Mouse (Mus musculus) erythroid progenitor cell, adult 5-6 weeks (primary cell): ENCODE results near the gene Fads3. TPM values are rescaled to one million over a fixed set of nuclear protein-coding genes. Genes with fewer than 3 reads are reported as not detected.
A peak's percentile ranks its signal among the peaks of the same experiment; 100 is the strongest.

Source experiments
- ATAC-seq: replicated peaks from 2 replicates; pipeline ENCODE4 v1.8.0; 2016; ENCODE audit warnings: moderate number of reproducible peaks, mild to moderate bottlenecking, moderate TSS enrichment, inconsistent platforms; ENCODE audit not compliant: poor library complexity, low FRiP score, severe bottlenecking
- total RNA-seq, 2 experiments: library from RNA; stranded (forward) in 1 of 2; stranded (reverse) in 1 of 2; fragments of 150-400 nt in 1 of 2; fragments of 186-747, 209-891 nt in 1 of 2; gene quantifications; 2 replicates each; pipeline versions ENCODE4 v1.2.3 to v1.2.4; 2015 to 2017; ENCODE audit warnings: low replicate concordance in 2 of 2

Gene Fads3
- total RNA-seq, 2 experiments from 2014 or later: 9.4 to 16.3 TPM

DNA sequence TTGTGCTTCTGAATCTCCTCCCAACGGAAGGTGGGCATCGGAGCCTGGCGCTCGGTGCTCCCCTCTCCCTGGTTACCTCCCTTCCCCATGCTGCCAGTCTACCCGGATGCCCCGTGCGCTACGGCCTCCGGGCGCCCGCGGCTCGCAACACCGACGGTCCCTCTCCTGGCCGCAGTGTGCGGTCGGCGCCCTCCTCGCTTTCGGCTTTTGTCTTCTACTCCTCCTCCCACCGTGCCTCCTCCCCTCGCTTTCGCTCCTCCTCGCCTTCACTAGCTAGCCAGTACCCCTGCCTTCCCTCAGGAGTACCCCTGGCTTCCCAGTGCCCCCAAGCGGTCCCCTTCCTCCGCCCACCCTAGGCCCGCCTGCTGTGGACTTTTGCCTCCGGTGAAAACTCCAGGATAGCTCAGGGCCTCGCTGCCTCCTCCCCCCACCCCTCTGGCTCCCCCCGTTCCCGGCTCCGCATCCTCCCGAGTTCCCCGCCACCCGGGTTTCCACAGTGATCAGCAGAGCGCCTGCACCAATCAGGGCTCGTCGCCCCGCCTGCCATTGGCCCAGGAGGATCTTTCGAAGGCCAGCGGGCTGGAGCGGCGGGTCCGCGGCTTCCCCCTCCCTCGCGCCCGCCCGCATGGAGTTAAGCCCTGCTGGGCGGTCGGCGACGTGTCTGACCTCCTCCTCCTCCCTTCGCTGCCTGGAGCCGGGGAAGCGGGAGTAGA, 60.1 kb downstream of the Fads3 start, which contains the start of gene Fads2:
Fads2 (minus strand) TSS at position 406 of the 713 bp plus-strand sequence.
- peak; percentile 68 for ATAC-seq

DNA sequence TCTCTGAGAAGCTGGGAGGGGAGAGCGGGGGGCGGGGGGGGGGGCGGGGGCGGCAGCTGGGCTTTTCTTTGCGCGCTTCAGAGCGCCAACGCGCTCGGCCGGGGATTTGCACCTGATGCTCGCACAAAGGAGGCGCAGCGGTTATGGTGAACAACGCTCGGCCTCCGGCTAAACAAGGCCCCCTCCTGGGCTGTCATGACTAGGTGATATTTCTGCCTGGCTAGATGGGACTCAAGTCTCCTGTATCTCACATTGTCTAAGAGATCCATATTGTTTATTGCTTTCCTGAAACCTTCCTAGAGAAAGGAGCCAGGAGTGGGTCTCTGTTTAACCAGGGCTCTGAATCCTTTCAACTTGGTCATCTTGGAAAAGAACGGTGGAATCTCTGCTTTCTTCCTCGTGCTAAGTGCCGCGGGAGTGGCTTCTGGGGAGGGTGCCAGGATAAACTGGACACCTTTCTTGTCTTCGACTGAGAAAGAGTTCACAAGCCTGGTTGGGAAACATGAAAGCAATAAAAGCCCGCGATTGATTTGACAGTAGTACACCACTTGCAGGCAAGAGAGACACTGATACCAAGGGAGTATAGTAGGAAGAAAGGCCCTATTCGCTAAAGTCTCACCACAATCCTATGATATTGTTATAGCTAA, 60.8 kb downstream of the Fads3 start:
- ATAC-seq: no peak

DNA sequence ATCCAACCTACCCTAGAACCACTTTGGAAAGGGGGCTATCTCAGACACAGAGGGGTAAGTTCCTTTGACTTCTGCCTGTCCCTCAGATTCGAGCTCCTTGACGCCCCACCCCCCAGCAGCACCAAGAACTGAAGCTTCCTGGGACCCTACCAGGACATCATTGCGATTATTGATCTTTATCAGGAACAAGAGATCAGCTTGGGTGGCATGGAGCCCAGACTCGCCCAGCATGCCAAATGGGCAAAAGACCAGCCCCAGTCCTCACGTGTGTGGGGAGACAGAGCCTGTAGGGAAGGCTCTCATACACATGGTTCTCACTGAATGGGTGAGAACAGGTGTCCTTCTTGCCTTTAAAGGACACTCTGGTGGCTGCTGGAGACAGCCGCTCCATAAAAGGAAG, 62.9 kb downstream of the Fads3 start:
- no peak for ATAC-seq

DNA sequence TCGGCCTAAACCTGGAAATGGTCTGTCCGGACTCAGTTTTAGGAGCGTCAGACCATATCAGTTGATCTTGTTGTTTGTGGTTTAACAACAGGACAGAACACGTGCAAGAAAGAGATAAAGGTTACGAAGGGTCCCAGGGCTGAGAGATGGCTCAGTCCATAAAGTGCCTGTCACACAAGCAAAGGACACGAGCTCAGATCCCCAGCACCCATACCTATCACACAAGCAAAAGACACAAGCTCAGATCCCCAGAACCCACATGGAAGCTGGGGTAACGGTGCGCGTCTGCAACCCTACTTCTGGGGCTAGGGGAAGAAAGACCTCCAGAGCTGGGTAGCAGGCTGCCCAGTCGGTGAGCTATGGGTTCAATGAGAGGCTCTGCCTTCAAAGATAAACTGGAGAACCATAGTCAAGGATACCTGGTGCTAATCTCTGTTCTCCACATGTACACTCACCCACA, 63.7 kb downstream of the Fads3 start:
- no peak for ATAC-seq

DNA sequence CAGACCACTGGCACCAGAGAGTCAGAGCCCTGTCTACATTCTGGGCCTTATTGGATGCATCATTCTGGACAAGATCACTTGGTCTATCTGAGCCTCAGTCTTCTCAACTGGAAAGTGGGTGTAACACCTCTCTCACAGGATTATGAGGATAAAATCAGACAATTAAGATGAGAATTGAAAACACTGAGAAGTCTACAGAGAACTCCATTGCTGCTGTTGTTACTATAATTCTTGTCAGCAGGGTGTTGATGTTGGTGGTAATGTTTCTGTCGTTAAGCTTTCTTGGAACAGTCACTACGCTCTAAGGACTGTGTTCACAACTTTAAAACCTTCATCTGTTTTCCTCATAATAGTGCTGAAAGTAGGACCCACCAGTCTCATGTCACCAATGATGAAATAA, 65.3 kb downstream of the Fads3 start:
- no peak for ATAC-seq

DNA sequence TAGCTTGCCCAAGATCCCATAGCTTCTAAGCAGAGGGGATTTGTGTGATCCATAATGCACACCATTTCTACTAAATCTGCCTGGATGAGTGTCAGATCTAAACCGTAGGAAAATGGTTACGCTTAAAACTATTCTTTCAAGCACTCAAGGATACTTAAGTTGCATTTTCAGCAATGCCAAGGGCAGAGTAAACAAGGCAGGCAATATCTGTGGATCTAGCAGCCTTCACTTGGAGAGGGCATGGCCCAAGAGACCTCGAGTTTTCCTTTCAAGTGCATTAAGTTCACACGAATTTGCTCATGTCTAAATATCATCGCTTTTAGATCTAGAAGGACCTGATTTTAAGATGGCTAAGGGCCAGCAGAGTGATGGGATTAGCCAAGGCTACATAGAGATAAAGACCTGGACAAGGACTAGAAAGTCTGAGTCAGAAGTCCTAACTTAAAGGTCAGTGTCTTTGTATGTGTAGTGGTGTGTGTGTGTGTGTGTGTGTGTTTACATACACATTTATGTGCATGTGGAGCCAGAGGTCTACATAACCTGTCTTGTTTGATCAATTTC, 65.8 kb downstream of the Fads3 start:
- no peak for ATAC-seq

DNA sequence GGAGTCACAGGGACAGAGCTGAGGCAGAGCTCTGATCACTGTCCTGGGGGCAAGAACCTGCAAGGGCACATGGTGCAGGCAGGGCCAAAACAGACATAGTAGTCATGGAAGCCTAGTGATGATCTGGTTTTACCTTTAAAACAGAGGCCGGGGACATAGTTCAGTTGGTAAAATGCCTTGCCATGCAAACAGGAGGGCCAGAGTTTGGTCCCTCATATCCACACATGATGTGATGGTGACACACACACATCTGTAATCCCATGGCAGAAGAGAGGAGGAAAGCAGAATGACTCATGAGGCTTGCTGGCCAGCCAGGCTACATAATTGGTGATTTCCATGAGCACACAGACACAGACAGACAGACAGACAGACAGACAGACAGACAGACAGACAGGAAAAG, 66.8 kb downstream of the Fads3 start:
- no peak for ATAC-seq

DNA sequence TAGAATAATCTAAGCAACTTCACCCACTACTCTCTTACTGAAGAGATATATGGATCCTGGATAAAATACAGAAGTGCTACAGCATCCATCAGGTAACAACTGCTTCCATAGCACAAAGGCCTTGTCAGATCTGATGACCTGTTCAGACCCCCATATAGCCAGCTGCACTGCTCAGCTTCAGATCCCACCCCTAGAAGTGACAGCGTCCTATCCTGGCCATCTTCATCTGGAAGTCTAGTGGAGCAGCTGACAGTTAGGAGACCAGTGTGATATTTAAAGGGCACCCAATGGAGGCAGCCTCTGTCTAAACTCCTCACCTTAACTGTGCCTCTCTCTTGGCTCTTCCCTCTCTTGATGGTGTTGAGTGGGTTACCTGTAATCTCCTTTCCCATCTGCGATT, 67.3 kb downstream of the Fads3 start:
- ATAC-seq: no peak

Other genes with a start within 250 kb of the Fads3 start
- gene Scgb2a2, start 194.0 kb upstream of the Fads3 start, total RNA-seq (2015; ENCODE audit: low replicate concordance): not detected in 2 replicates
- gene Scgb2a2, start 194.0 kb upstream of the Fads3 start, total RNA-seq (2017; ENCODE audit: low replicate concordance): not detected in 2 replicates
- 859 and 885 TPM in 2 replicates for gene Incenp, start 142.0 kb upstream of the Fads3 start, total RNA-seq (2015; ENCODE audit: low replicate concordance)
- 748 and 1,226 TPM in 2 replicates for gene Incenp, start 142.0 kb upstream of the Fads3 start, total RNA-seq (2017; ENCODE audit: low replicate concordance)
- gene Fth1, start 61.0 kb upstream of the Fads3 start, total RNA-seq (2015; ENCODE audit: low replicate concordance): 2,541 and 2,855 TPM in 2 replicates
- 1,910 and 2,502 TPM in 2 replicates for gene Fth1, start 61.0 kb upstream of the Fads3 start, total RNA-seq (2017; ENCODE audit: low replicate concordance)
- gene Best1, start 39.9 kb upstream of the Fads3 start, total RNA-seq (2015; ENCODE audit: low replicate concordance): not detected in 2 replicates
- gene Best1, start 39.9 kb upstream of the Fads3 start, total RNA-seq (2017; ENCODE audit: low replicate concordance): not detected in 2 replicates
- 252 and 262 TPM in 2 replicates for gene Rab3il1, start 39.9 kb upstream of the Fads3 start, total RNA-seq (2015; ENCODE audit: low replicate concordance)
- 345 and 413 TPM in 2 replicates for gene Rab3il1, start 39.9 kb upstream of the Fads3 start, total RNA-seq (2017; ENCODE audit: low replicate concordance)
- gene Fads2, start 60.2 kb downstream of the Fads3 start, total RNA-seq (2015; ENCODE audit: low replicate concordance): 3.6 and 5.4 TPM in 2 replicates
- 2.2 and 5.1 TPM in 2 replicates for gene Fads2, start 60.2 kb downstream of the Fads3 start, total RNA-seq (2017; ENCODE audit: low replicate concordance)
- gene Fads1, start 141.3 kb downstream of the Fads3 start, total RNA-seq (2015; ENCODE audit: low replicate concordance): 68.1 and 70.8 TPM in 2 replicates
- 47.4 and 51.1 TPM in 2 replicates for gene Fads1, start 141.3 kb downstream of the Fads3 start, total RNA-seq (2017; ENCODE audit: low replicate concordance)
- 117 and 140 TPM in 2 replicates for gene Tmem258, start 162.4 kb downstream of the Fads3 start, total RNA-seq (2015; ENCODE audit: low replicate concordance)
- gene Tmem258, start 162.4 kb downstream of the Fads3 start, total RNA-seq (2017; ENCODE audit: low replicate concordance): 52.0 and 82.2 TPM in 2 replicates
- 84.0 and 108 TPM in 2 replicates for gene Fen1, start 162.6 kb downstream of the Fads3 start, total RNA-seq (2015; ENCODE audit: low replicate concordance)
- 100 and 189 TPM in 2 replicates for gene Fen1, start 162.6 kb downstream of the Fads3 start, total RNA-seq (2017; ENCODE audit: low replicate concordance)
- not detected in 2 replicates for gene Myrf, start 199.2 kb downstream of the Fads3 start, total RNA-seq (2015; ENCODE audit: low replicate concordance)
- gene Myrf, start 199.2 kb downstream of the Fads3 start, total RNA-seq (2017; ENCODE audit: low replicate concordance): not detected in 2 replicates